Mouse (Mus musculus): ENCODE data around the gene Polr2a. TPM values are rescaled to one million over a fixed set of nuclear protein-coding genes. Genes with fewer than 3 reads are reported as not detected.
"Not testable (repeated sequence)": the region's sequence is repeated elsewhere in the genome, so short reads cannot be mapped to it uniquely, and the experiment has no call there.

Polr2a gene
- polyA plus RNA-seq, 1 experiment from 2014 or later = 10.9 TPM

DNA sequence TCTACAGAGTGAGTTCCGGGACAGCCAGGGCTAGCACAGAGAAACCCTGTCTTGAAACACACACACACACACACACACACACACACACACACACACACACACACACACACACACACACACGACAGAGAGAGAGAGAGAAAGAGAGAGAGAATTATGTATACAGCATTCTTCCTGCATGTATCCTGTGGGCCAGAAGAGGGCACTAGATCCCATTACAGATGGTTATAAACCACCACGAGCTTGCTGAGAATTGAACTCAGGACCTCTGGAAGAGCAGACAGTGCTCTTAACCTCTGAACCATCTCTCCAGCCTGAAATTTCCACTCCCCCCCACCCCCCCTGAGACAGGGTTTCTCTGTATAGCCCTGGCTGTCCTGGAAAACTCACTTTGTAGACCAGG, 27.0 kb downstream of the Polr2a start:
- H3K4me3 ChIP-seq; H3K4me1 ChIP-seq (replicated peaks); H3K4me2 ChIP-seq; H3K9ac ChIP-seq; H3K27me3 ChIP-seq; ATAC-seq (replicated peaks; ENCODE audit: insufficient number of reproducible peaks, insufficient read depth, low FRiP score, low read depth); H3K27ac ChIP-seq; H3K9me3 ChIP-seq (replicated peaks): not testable (repeated sequence)
- 83% methylated on average over 2 of the region's 3 CpGs for WGBS
- H3K36me3 ChIP-seq = peaks cover 30% of the 10 kb centered on the region

DNA sequence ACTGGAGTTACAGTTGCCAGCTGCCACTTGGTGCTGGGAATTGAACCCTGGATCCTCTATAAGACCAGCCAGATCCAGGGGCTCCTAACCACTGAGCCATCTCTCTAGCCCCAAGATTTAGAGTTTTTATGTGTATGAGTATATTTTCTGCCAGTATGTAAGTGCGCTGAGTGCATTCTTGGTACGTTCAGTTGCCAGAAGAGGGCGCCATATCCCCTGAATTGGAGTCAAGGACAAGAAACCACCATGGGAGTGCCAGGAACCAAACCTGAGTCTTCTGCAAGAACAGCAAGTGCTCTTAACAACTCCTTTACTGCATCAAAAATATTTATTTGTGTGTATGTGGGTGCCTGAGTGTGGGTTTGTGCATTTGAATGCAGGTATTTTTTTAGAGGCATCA, 29.4 kb downstream of the Polr2a start:
- Histone ChIP-seq H3K9ac (no peak overlapping the region), H3K36me3 (peaks cover 7% of the 10 kb centered on the region), H3K4me2 (no peak overlapping the region), H3K4me1 (replicated peaks) (no peaks in the 10 kb centered on the region), H3K27me3 (no peaks in the 10 kb centered on the region), H3K27ac (no peak overlapping the region), H3K4me3 (no peak overlapping the region), H3K9me3 (replicated peaks) (no peaks in the 10 kb centered on the region)
- 21% methylated on average over 3 of the region's 3 CpGs for WGBS
- ATAC-seq (replicated peaks; ENCODE audit: insufficient number of reproducible peaks, insufficient read depth, low FRiP score, low read depth) = no peak

DNA sequence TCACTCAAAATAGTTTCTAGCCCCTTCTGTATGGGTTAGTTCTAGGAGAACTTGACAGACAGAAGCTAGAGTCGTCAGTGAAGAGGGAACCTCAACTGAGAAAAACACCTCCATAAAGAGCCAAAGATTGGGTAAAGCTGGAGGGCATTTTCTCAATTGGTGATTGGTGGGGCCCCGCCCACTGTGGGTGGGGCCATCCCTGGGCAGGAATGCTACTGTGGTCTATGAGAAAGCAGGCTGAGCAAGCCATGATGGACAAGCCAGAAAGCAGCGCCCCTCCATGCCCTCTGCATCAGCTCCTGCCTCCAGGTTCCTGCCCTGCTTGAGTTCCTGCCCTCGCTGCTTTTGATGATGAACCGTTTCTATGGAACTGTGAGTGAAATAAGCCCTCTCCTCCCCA, 32.5 kb downstream of the Polr2a start:
- Histone ChIP-seq H3K36me3 (no peaks in the 10 kb centered on the region), H3K4me2 (no peak overlapping the region), H3K27ac (no peak overlapping the region), H3K4me3 (no peak overlapping the region), H3K9ac (no peak overlapping the region), H3K27me3 (no peaks in the 10 kb centered on the region), H3K9me3 (replicated peaks) (no peaks in the 10 kb centered on the region), H3K4me1 (replicated peaks) (no peaks in the 10 kb centered on the region)
- WGBS = 35% methylated on average over 5 of the region's 5 CpGs
- ATAC-seq (replicated peaks; ENCODE audit: insufficient number of reproducible peaks, insufficient read depth, low FRiP score, low read depth) = no peak

DNA sequence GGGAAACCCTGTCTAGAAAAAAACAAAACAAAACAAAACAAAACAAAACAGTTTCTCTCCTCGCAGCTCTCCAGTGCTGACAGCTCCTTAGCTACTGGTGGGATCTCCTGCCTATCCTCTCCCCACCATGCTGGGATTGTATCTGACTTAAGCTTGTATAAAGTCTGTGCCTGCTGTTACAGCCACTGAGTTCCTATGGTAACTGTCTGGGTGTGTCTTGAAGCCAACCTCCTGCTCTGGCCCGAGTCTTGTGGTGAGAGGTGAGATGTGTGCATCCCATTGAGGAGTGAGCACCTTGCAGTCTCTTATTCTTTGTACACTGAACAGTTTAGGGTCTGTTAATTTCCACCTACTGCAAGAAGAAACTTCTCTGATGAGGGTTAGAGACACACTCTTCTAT, 35.4 kb downstream of the Polr2a start:
- Histone ChIP-seq H3K36me3 (no peaks in the 10 kb centered on the region), H3K4me2 (no peak overlapping the region), H3K27me3 (no peaks in the 10 kb centered on the region), H3K4me1 (replicated peaks) (no peaks in the 10 kb centered on the region), H3K4me3 (no peak overlapping the region), H3K9ac (no peak overlapping the region), H3K27ac (no peak overlapping the region), H3K9me3 (replicated peaks) (no peaks in the 10 kb centered on the region)
- WGBS = 34% methylated on average over 2 of the region's 2 CpGs
- no peak for ATAC-seq (replicated peaks; ENCODE audit: insufficient number of reproducible peaks, insufficient read depth, low FRiP score, low read depth)

DNA sequence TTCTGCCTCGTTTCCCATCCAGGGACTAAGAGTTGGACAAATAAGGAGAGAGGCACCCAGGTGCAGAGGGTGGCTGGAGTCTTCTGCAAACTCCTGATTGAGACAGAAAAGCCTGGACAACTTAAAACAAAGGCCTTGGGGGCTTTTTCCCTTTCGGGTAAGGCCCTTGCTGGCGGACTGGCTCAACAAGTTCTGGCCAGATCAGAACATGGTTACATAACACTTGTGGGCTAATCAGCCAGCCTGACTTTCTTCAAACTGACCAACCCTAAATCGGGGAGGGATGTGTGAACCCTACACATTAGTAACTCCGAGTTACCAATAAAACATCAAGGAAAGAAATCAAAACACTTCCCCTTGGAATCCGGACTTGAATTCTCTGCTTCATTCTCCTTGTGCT, 37.6 kb downstream of the Polr2a start:
- H3K4me1 ChIP-seq (replicated peaks) = peaks cover 4% of the 10 kb centered on the region
- H3K27me3 ChIP-seq = no peaks in the 10 kb centered on the region
- H3K9me3 ChIP-seq (replicated peaks) = no peaks in the 10 kb centered on the region
- no peaks in the 10 kb centered on the region for H3K36me3 ChIP-seq
- H3K4me3 ChIP-seq = no peak overlapping the region
- H3K9ac ChIP-seq = no peak overlapping the region
- no peak overlapping the region for H3K27ac ChIP-seq
- ATAC-seq (replicated peaks; ENCODE audit: insufficient number of reproducible peaks, insufficient read depth, low FRiP score, low read depth) = no peak
- 74% methylated on average over 6 of the region's 6 CpGs for WGBS
- H3K4me2 ChIP-seq = no peak overlapping the region

DNA sequence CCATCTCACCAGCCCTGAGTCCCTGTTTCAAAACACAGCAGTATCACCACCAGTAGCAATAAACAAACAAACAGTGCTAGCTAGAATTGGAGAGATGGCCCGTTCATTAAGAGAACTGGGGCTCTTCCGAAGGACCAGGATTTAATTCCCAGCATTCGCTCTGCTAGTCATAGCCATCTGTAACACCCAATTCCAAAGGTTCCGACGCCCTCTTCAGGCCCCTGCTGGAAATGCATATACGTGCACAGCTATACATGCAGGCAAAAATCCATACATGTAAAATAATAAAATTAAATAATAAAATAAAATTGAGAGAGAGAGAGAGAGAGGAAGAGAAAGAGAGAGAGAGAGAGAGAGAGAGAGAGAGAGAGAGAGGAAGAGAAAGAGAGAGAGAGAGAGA, 39.0 kb downstream of the Polr2a start:
- Histone ChIP-seq H3K9ac (no peak overlapping the region), H3K36me3 (no peaks in the 10 kb centered on the region), H3K4me2 (no peak overlapping the region), H3K27ac (no peak overlapping the region), H3K27me3 (no peaks in the 10 kb centered on the region), H3K4me1 (replicated peaks) (peaks cover 6% of the 10 kb centered on the region), H3K4me3 (no peak overlapping the region), H3K9me3 (replicated peaks) (no peaks in the 10 kb centered on the region)
- no peak for ATAC-seq (replicated peaks; ENCODE audit: insufficient number of reproducible peaks, insufficient read depth, low FRiP score, low read depth)
- WGBS = 62% methylated on average over 6 of the region's 6 CpGs

DNA sequence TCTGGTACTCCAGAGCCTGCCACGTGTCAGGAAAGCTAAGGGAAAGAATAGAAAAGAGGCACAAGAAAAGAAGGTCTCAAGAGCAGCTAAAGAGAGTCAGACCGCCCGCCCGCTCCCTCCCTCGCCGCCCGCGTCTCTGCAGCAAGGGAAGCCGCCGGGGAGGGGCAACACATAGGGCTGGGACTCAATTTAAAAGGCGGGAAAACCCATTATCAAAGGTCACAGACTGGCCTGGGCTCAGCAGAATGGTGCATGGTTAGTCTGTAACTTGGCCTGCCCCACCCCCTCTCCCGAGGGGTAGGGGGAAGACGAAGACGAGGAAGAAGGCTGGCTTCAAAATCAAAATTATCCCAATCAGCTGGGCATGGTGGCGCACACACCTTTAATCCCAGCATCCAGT, 39.8 kb downstream of the Polr2a start:
- Histone ChIP-seq H3K9me3 (replicated peaks) (no peaks in the 10 kb centered on the region), H3K4me1 (replicated peaks) (peaks cover 6% of the 10 kb centered on the region), H3K36me3 (no peaks in the 10 kb centered on the region), H3K4me3 (no peak overlapping the region), H3K4me2 (peak overlapping the region; percentile 36), H3K27ac (no peak overlapping the region), H3K9ac (no peak overlapping the region), H3K27me3 (no peaks in the 10 kb centered on the region)
- 37% methylated on average over 15 of the region's 15 CpGs for WGBS
- ATAC-seq (replicated peaks; ENCODE audit: insufficient number of reproducible peaks, insufficient read depth, low FRiP score, low read depth) = no peak

DNA sequence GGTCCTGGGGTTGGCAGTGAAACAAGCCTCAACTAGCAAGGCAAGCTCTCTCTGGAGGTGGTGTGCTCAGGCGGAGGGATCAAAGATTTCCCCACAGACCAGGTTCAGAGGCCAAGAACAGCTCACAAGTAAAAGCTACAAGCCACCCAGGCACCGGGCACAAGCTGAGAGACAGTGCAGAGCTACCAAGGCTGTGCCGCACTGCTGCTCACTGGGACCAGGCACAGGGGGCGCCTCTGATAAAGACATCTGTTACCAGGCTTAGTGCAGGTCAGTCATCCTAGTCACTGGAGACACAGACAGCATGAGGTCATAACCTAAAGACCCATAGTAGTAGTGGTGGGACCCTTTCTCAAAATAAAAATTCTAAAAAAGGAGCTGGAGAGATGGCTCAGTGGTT, 41.5 kb downstream of the Polr2a start:
- Histone ChIP-seq H3K27ac (no peak overlapping the region), H3K9ac (no peak overlapping the region), H3K36me3 (no peaks in the 10 kb centered on the region), H3K4me2 (no peak overlapping the region), H3K27me3 (no peaks in the 10 kb centered on the region), H3K4me1 (replicated peaks) (peaks cover 6% of the 10 kb centered on the region), H3K4me3 (no peak overlapping the region), H3K9me3 (replicated peaks) (no peaks in the 10 kb centered on the region)
- ATAC-seq (replicated peaks; ENCODE audit: insufficient number of reproducible peaks, insufficient read depth, low FRiP score, low read depth) = no peak
- WGBS = 72% methylated on average over 4 of the region's 4 CpGs

DNA sequence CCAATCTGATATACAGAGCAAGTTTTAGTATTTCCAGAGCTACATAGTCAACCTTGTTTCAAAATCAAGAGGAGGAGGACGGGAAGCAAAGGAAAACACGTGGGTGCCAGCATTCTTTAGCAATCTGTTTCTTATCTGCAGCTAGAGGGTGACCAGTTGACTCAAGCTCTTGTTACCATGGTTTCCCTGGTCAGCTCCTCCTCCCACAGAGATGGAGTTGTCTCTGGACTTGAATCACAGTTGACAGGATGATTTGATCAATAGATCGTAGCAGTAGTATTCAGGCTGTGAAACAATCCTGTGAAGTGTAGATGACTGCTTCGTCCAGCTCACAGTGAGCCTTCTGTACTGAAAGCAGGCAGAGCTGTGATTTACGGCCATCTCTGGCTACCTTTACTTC, 42.5 kb downstream of the Polr2a start:
- Histone ChIP-seq H3K4me2 (no peak overlapping the region), H3K9me3 (replicated peaks) (no peaks in the 10 kb centered on the region), H3K27ac (peak overlapping the region; percentile 19; the same call in 1 of the 2 replicates), H3K4me1 (replicated peaks) (peaks cover 6% of the 10 kb centered on the region), H3K36me3 (no peaks in the 10 kb centered on the region), H3K27me3 (no peaks in the 10 kb centered on the region), H3K9ac (no peak overlapping the region), H3K4me3 (no peak overlapping the region)
- WGBS = 19% methylated on average over 5 of the region's 5 CpGs
- ATAC-seq (replicated peaks; ENCODE audit: insufficient number of reproducible peaks, insufficient read depth, low FRiP score, low read depth) = no peak

DNA sequence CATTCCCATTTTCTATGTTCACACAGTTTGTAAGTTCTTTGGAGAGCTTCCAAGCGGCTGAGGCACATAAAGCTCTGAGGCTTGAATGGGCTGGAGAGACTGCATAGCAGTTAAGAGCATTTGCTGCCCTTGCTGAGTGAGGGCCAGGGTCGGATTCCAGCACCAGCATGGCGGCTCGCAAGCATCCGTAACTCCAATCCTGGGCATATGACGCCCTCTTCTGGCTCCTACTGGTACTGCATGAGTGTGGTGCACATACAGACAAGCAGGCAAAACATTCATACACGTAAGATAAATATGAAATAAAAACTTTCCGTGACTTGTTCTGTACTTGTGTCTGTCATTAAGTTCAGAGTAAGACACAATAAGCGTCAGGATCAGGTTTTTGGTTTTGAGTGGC, 43.0 kb downstream of the Polr2a start:
- Histone ChIP-seq H3K27ac (peak overlapping the region; percentile 19; the same call in 1 of the 2 replicates), H3K9ac (no peak overlapping the region), H3K4me2 (no peak overlapping the region), H3K9me3 (replicated peaks) (no peaks in the 10 kb centered on the region), H3K27me3 (no peaks in the 10 kb centered on the region), H3K4me1 (replicated peaks) (peaks cover 6% of the 10 kb centered on the region), H3K4me3 (no peak overlapping the region), H3K36me3 (no peaks in the 10 kb centered on the region)
- ATAC-seq (replicated peaks; ENCODE audit: insufficient number of reproducible peaks, insufficient read depth, low FRiP score, low read depth) = no peak
- WGBS = 56% methylated on average over 9 of the region's 9 CpGs

DNA sequence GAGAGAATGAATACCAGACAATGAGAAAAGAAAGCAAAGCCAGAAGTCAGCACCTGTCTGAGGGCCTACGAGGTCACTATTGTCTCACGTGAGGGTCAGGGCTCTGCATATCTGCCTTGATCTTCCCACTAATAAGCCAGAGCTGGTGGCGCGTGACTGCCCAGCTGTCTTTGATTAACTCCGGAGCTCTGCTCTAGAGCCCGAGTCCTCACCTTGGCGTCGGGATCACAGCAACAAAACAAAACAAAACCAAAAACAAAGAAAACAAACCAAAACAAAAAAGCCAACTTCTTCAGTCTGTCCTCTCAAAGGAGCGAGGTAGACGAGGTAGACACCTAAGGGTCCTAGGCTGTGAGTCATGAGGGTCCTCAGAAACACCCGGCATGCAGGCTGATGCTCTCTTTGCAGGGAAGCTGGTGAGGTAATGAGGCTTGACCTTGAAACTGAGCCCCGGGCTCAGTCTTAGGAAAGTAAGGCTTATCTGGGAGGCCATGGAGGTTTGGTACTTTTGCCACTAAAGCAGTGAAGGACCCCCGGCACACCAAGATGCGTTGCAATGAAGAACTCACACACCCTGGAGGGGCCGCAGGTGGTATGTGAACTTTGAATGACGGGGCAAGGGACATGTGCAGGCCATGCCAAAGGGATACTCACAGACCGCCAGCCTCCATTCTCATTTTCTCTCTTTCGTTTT, 43.7 kb downstream of the Polr2a start:
- Histone ChIP-seq H3K4me2 (no peak overlapping the region), H3K27ac (no peak overlapping the region), H3K9me3 (replicated peaks) (no peaks in the 10 kb centered on the region), H3K27me3 (no peaks in the 10 kb centered on the region), H3K9ac (no peak overlapping the region), H3K4me1 (replicated peaks) (peaks cover 6% of the 10 kb centered on the region), H3K4me3 (no peak overlapping the region), H3K36me3 (no peaks in the 10 kb centered on the region)
- no peak for ATAC-seq (replicated peaks; ENCODE audit: insufficient number of reproducible peaks, insufficient read depth, low FRiP score, low read depth)
- WGBS = 66% methylated on average over 18 of the region's 18 CpGs

DNA sequence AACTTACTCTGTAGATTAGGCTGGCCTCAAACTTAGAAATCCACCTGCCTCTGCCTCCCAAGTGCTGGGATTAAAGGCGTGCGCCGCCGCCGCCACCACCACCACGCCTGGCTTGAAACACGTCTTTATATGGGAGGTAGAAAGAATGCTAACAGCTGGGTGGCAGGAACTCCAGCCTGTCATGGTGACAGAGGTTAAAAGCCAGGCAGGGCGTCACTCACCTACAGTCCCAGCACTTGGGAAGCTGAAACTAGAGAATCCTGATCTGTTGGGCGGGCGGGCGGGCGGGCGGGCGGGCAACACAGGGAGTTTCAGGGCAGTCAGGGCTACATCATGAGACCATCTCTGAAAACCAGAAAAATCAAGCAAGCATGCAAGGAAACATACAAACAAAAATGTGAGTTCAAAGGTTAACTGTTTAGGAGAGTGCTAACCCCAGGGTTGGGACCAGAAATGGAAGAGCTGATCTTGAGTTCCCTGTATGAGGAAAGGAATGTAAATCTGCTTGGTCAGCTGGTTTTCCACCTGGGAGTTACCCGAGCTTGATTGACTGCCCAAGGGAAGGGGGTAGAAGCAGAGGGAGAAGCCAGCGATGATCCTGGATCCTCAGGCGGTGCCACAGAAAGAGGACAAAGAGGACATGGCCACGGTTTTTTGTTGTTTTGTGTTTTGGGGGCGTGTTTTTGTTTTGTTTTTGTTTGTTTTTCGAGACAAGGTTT, 45.3 kb downstream of the Polr2a start:
- ATAC-seq (replicated peaks; ENCODE audit: insufficient number of reproducible peaks, insufficient read depth, low FRiP score, low read depth) = no peak
- Histone ChIP-seq H3K9me3 (replicated peaks) (no peaks in the 10 kb centered on the region), H3K4me2 (no peak overlapping the region)

More for the DNA sequence above, 45.3 kb downstream of the Polr2a start:
- WGBS = 78% methylated on average over 20 of the region's 20 CpGs
- Histone ChIP-seq H3K9ac (no peak overlapping the region), H3K27ac (no peak overlapping the region), H3K4me3 (no peak overlapping the region), H3K27me3 (no peaks in the 10 kb centered on the region), H3K36me3 (no peaks in the 10 kb centered on the region), H3K4me1 (replicated peaks) (peaks cover 6% of the 10 kb centered on the region)

All from heart, embryonic 15.5 days (tissue).